Mouse (Mus musculus) intestine, embryonic 15.5 days (tissue): Measurements from ENCODE around the gene Efhc1. TPM values are rescaled to one million over a fixed set of nuclear protein-coding genes. Genes with fewer than 3 reads are reported as not detected.
A peak's percentile ranks its signal among the peaks of the same experiment; 100 is the strongest.
"Not testable (repeated sequence)": the region's sequence is repeated elsewhere in the genome, so short reads cannot be mapped to it uniquely, and the experiment has no call there.

ENCODE experiments used
- ATAC-seq: fragments of 200-750 bp; cut with Nextera tagmentation; 2 replicates; pipeline ENCODE4 v1.8.0; 2017; ENCODE audit warnings: moderate TSS enrichment, moderate library complexity
- H3K27ac ChIP-seq: fragments of 300-500 bp; sonication (generic); 2 replicates; pipeline ENCODE4 v1.5.1; 2015; ENCODE audit warnings: mild to moderate bottlenecking, inconsistent platforms
- H3K27me3 ChIP-seq: fragments of 300-500 bp; sonication (generic); replicated peaks from 2 replicates; pipeline ENCODE4 v1.6.1; 2015; ENCODE audit warnings: inconsistent platforms
- H3K36me3 ChIP-seq: fragments of 300-500 bp; sonication (generic); 2 replicates; pipeline ENCODE4 v1.6.1; 2015; ENCODE audit warnings: inconsistent platforms
- H3K4me1 ChIP-seq: fragments of 300-500 bp; sonication (generic); replicated peaks from 2 replicates; pipeline ENCODE4 v1.6.1; 2015; ENCODE audit warnings: inconsistent platforms
- H3K4me2 ChIP-seq: fragments of 300-500 bp; sonication (generic); replicated peaks from 2 replicates; pipeline ENCODE4 v1.6.1; 2015; ENCODE audit warnings: mild to moderate bottlenecking, inconsistent platforms
- H3K4me3 ChIP-seq: fragments of 300-500 bp; sonication (generic); replicated peaks from 2 replicates; pipeline ENCODE4 v1.5.1; 2015; ENCODE audit warnings: inconsistent platforms
- H3K9ac ChIP-seq: fragments of 300-500 bp; sonication (generic); 2 replicates; pipeline ENCODE4 v1.6.1; 2015; ENCODE audit warnings: inconsistent platforms
- H3K9me3 ChIP-seq: fragments of 300-500 bp; sonication (generic); 2 replicates; pipeline ENCODE4 v1.6.1; 2016; ENCODE audit warnings: inconsistent platforms
- WGBS: fragments of 180-500 bp; shearing (Covaris S2); methylation state at CpG from one replicate; pipeline ENCODE4 v1.1.7; 2015; 5-methylcytosine and 5-hydroxymethylcytosine counted together
- polyA plus RNA-seq: library from polyadenylated mRNA; unstranded; fragments of >200 nt; fragmentation: Nextera tagmentation; extraction: Ambion mirVana; gene quantifications from 2 replicates; pipeline ENCODE4 v1.2.1, GENCODE M21; 2015

The Efhc1 gene
- polyA plus RNA-seq, 1 experiment from 2014 or later: 2.2 TPM

- not testable (repeated sequence) for H3K9me3 ChIP-seq, H3K9ac ChIP-seq, H3K27me3 ChIP-seq, H3K27ac ChIP-seq, H3K4me3 ChIP-seq, ATAC-seq, H3K4me1 ChIP-seq, H3K4me2 ChIP-seq, H3K36me3 ChIP-seq
- WGBS: 83% methylated on average over 7 of the region's 7 CpGs
Observed at GRCm38 (mm10) chr1:20925324-20925723, 26.1 kb upstream of the Efhc1 start.

DNA sequence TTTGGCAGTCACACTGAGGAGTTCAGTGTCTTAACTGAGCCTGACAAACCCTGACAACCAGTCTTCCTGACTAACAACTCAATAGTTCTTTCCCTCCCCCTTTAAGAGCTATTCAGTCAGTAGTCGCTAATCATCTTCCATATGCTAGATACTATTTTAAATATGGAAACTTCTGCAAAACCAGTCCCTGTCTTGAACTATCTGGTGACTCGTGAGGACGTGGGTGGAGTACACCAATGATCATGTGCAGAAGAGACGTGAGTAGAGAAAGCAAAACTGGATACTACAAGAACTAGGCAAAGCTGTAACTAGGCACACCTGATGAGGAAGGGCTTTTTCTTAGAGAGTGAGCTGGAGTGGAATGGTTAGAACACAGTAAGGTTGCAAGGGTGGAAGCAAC lies 25.5 kb upstream of the Efhc1 start:
- no peak overlapping the region for H3K27ac ChIP-seq
- H3K9me3 ChIP-seq: no peaks in the 10 kb centered on the region
- no peak overlapping the region for H3K9ac ChIP-seq
- H3K4me3 ChIP-seq: no peak overlapping the region
- 86% methylated on average over 4 of the region's 4 CpGs for WGBS
- no peak overlapping the region for H3K4me2 ChIP-seq
- H3K27me3 ChIP-seq: no peaks in the 10 kb centered on the region
- ATAC-seq: no peak
- no peaks in the 10 kb centered on the region for H3K36me3 ChIP-seq
- peaks cover 6% of the 10 kb centered on the region; the same call in 1 of the 2 replicates for H3K4me1 ChIP-seq

DNA sequence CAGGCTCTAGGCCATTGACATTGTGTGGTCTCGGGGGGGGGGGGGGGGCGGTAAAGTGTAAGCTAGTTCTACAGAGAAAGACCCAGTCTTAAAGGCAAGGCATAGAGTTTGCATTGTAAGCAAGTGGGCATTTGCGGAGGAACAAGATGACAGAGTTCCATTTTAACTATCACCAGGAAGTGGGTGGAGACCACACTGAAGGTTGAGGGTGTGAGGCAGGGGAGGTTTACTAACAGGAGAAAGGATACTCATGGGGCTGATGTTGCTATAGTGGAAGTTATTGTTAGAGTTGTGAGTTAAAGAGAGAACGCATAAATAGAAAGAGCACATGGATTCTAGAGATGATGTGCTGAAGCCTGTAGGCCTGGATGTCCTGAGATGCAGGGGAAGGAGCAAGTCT lies 25.1 kb upstream of the Efhc1 start:
- ATAC-seq: no peak
- no peak overlapping the region for H3K4me2 ChIP-seq
- no peak overlapping the region for H3K9ac ChIP-seq
- no peaks in the 10 kb centered on the region for H3K9me3 ChIP-seq
- H3K36me3 ChIP-seq: no peaks in the 10 kb centered on the region
- 87% methylated on average over 4 of the region's 4 CpGs for WGBS
- no peaks in the 10 kb centered on the region for H3K27me3 ChIP-seq
- H3K4me1 ChIP-seq: peaks cover 6% of the 10 kb centered on the region; the same call in 1 of the 2 replicates
- H3K4me3 ChIP-seq: no peak overlapping the region
- no peak overlapping the region for H3K27ac ChIP-seq

- no peak for ATAC-seq
- Histone ChIP-seq H3K36me3 (no peaks in the 10 kb centered on the region), H3K4me1 (no peaks in the 10 kb centered on the region), H3K4me2 (no peak overlapping the region), H3K9me3 (no peaks in the 10 kb centered on the region), H3K27me3 (no peaks in the 10 kb centered on the region), H3K9ac (no peak overlapping the region), H3K4me3 (no peak overlapping the region), H3K27ac (no peak overlapping the region)
- WGBS: 71% methylated on average over 4 of the region's 4 CpGs
Observed at GRCm38 (mm10) chr1:20928487-20928886, 22.9 kb upstream of the Efhc1 start.

- peaks cover 6% of the 10 kb centered on the region; the same call in 1 of the 2 replicates for H3K36me3 ChIP-seq
- 25% methylated on average over 7 of the region's 7 CpGs for WGBS
- peak; percentile 77 for ATAC-seq
- H3K4me3 ChIP-seq: no peak overlapping the region
- no peak overlapping the region for H3K4me2 ChIP-seq
- no peaks in the 10 kb centered on the region for H3K9me3 ChIP-seq
- no peaks in the 10 kb centered on the region for H3K4me1 ChIP-seq
- no peak overlapping the region for H3K27ac ChIP-seq
- no peaks in the 10 kb centered on the region for H3K27me3 ChIP-seq
- no peak overlapping the region for H3K9ac ChIP-seq
Observed at GRCm38 (mm10) chr1:20933457-20933856, 18.0 kb upstream of the Efhc1 start.

GRCm38 (mm10) chr1:20935106-20935505 lies 16.3 kb upstream of the Efhc1 start:
- H3K9ac ChIP-seq: no peak overlapping the region
- H3K27me3 ChIP-seq: no peaks in the 10 kb centered on the region
- H3K4me1 ChIP-seq: no peaks in the 10 kb centered on the region
- H3K9me3 ChIP-seq: no peaks in the 10 kb centered on the region
- peaks cover 6% of the 10 kb centered on the region; the same call in 1 of the 2 replicates for H3K36me3 ChIP-seq
- 90% methylated on average over 22 of the region's 22 CpGs for WGBS
- no peak overlapping the region for H3K27ac ChIP-seq
- no peak overlapping the region for H3K4me3 ChIP-seq
- ATAC-seq: no peak
- H3K4me2 ChIP-seq: no peak overlapping the region

GRCm38 (mm10) chr1:20939046-20939445 lies 12.4 kb upstream of the Efhc1 start:
- Histone ChIP-seq H3K9ac (no peak overlapping the region), H3K9me3 (no peaks in the 10 kb centered on the region), H3K4me2 (no peak overlapping the region), H3K27ac (no peak overlapping the region), H3K4me1 (no peaks in the 10 kb centered on the region), H3K36me3 (peaks cover 6% of the 10 kb centered on the region; the same call in 1 of the 2 replicates), H3K4me3 (no peak overlapping the region), H3K27me3 (no peaks in the 10 kb centered on the region)
- WGBS: 34% methylated on average over 3 of the region's 3 CpGs
- peak; percentile 40; the same call in 1 of the 2 replicates for ATAC-seq

- Histone ChIP-seq H3K27me3 (no peaks in the 10 kb centered on the region), H3K4me3 (no peak overlapping the region), H3K9me3 (no peaks in the 10 kb centered on the region), H3K4me2 (0 out of 2 replicates have a peak overlapping the region, but pooled peaks have one; percentile 9), H3K36me3 (peaks cover under 1% of the 10 kb centered on the region; the same call in 1 of the 2 replicates), H3K9ac (no peak overlapping the region), H3K27ac (no peak overlapping the region), H3K4me1 (no peaks in the 10 kb centered on the region)
- ATAC-seq: peak; percentile 83
- WGBS: 57% methylated on average over 16 of the region's 16 CpGs
Observed at GRCm38 (mm10) chr1:20940151-20940550, 11.3 kb upstream of the Efhc1 start.

DNA sequence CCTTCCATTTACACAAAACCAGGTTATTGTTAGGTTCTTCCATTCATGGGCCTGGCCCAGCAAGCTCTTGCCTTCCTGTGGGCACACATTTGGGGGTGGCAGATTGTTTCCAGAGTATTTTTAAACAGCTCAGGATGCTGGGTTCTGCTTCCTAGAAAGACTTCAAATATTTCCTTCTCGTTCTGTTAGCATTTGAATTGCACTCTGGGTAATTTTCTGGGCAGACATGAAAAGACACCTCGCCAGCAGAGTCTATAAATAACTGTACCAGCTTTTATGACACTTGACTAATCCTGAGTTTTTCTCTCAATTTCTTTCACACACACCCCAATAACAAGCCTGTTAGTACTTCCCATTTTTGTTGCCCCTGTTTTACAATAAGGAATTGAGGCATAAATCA lies 10.1 kb upstream of the Efhc1 start:
- ATAC-seq: no peak

GRCm38 (mm10) chr1:20941857-20942256 lies 9.6 kb upstream of the Efhc1 start:
- Histone ChIP-seq H3K9me3 (no peaks in the 10 kb centered on the region), H3K9ac (no peak overlapping the region), H3K4me1 (no peaks in the 10 kb centered on the region), H3K4me3 (no peak overlapping the region), H3K4me2 (no peak overlapping the region), H3K36me3 (no peaks in the 10 kb centered on the region), H3K27me3 (no peaks in the 10 kb centered on the region), H3K27ac (no peak overlapping the region)
- 71% methylated on average over 7 of the region's 7 CpGs for WGBS
- no peak for ATAC-seq

More for the DNA sequence above, 10.1 kb upstream of the Efhc1 start:
- Histone ChIP-seq H3K27me3 (no peaks in the 10 kb centered on the region), H3K36me3 (no peaks in the 10 kb centered on the region), H3K4me3 (no peak overlapping the region), H3K9me3 (no peaks in the 10 kb centered on the region), H3K4me1 (no peaks in the 10 kb centered on the region), H3K9ac (no peak overlapping the region), H3K4me2 (no peak overlapping the region), H3K27ac (no peak overlapping the region)
- 51% methylated on average over 2 of the region's 2 CpGs for WGBS

DNA sequence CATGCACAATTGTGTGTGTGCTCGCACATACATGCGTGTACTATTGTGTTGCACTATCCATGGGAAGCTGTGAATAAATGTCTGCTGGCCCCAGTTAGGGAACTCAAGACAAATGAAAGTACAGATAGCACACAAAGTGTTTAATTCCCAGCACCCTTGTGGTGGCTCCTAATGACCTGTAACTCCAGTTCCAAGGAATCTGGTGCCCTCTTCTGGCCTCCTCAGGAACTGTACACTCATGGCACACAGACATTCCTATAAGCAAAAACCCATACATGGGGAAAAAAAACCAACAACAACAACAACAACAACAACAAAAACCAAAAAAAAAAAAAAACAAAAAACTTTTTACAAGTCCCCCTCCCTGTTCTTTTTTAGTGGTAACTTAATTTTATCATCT lies 8.4 kb upstream of the Efhc1 start:
- Histone ChIP-seq H3K36me3 (no peaks in the 10 kb centered on the region), H3K4me2 (no peak overlapping the region), H3K27ac (no peak overlapping the region), H3K9ac (no peak overlapping the region), H3K4me3 (no peak overlapping the region), H3K27me3 (no peaks in the 10 kb centered on the region), H3K4me1 (no peaks in the 10 kb centered on the region), H3K9me3 (no peaks in the 10 kb centered on the region)
- no peak for ATAC-seq
- WGBS: 96% methylated on average over 2 of the region's 2 CpGs

GRCm38 (mm10) chr1:20951799-20952198 lies 373 bp downstream of the Efhc1 start:
- H3K4me2 ChIP-seq: peak overlapping the region; percentile 82
- H3K27me3 ChIP-seq: no peaks in the 10 kb centered on the region
- H3K9ac ChIP-seq: peak overlapping the region; percentile 48
- no peaks in the 10 kb centered on the region for H3K9me3 ChIP-seq
- peak overlapping the region; percentile 54 for H3K4me3 ChIP-seq
- WGBS: 3% methylated on average over 16 of the region's 16 CpGs
- peak overlapping the region; percentile 56; the same call in 1 of the 2 replicates for H3K27ac ChIP-seq
- no peaks in the 10 kb centered on the region for H3K36me3 ChIP-seq
- H3K4me1 ChIP-seq: no peaks in the 10 kb centered on the region
- ATAC-seq: no peak; the same call in 1 of the 2 replicates

DNA sequence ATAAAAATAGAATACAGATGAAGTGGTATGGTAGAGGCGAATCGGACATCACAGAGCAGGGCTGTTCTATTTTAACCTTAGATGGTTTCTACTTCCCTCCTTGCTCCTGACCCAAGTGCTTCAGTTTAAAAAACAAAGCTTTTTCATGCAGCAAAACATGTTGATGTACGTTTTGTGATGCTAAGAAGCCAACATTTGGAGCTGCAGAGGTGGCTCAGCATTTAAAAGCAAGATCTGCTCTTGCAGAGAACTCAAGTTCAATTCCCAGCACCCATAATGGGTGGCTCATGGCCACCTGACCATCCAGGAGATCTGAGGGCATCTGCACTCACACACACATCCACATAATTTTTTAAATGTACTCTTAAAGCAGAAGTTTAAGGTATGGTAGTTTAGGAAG lies 3.5 kb downstream of the Efhc1 start:
- WGBS: 85% methylated on average over 3 of the region's 3 CpGs
- Histone ChIP-seq H3K9me3 (no peaks in the 10 kb centered on the region), H3K36me3 (no peaks in the 10 kb centered on the region), H3K4me1 (no peaks in the 10 kb centered on the region), H3K27ac (no peak overlapping the region), H3K9ac (no peak overlapping the region), H3K27me3 (no peaks in the 10 kb centered on the region), H3K4me2 (no peak overlapping the region), H3K4me3 (no peak overlapping the region)
- no peak for ATAC-seq
